Mouse (Mus musculus) lung, postnatal 0 days (tissue): ENCODE measurements around the gene Sh2d3c.

Experiments used
- CTCF ChIP-seq: IDR thresholded peaks from 2 replicates; pipeline ENCODE4 v1.5.1; 2016; ENCODE audit warnings: antibody characterized with exemption, mild to moderate bottlenecking
- EP300 ChIP-seq: IDR thresholded peaks from 2 replicates; pipeline ENCODE4 v1.6.1; 2016; ENCODE audit warnings: antibody characterized with exemption, mild to moderate bottlenecking, control low read depth

DNA sequence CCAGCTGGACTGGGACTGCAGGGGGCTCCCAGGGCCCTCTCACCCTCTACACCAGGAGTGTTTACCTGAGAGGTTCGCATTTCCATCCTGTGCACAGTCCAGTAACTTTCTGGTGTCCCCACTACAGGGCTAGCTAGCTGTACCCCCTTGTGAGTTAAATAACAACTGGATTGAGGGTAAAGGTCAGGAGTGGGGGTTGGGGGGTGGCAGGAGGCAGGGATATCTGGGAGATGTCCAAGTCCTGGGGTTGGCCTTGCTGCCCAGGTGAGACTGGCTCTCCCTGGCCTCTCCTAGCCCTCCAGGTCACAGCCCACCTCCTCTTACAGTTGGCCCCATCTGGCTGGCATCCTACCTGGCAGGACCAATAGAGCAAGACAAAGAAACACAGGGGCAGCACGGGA is 16.8 kb upstream of the Sh2d3c start, which contains the start of gene Fpgs:
- TF ChIP-seq CTCF, result no peak
- no peak for TF ChIP-seq EP300
